Mouse (Mus musculus) layer of hippocampus, adult 2 months (tissue): ENCODE data around the gene Aph1a. TPM values are rescaled to one million over a fixed set of nuclear protein-coding genes. Genes with fewer than 3 reads are reported as not detected.

Source experiments
- DNase-seq, 2 experiments: peaks; one replicate each; pipeline ENCODE4 v3.0.0; 2022; ENCODE audit warnings: low spot score in 2 of 2
- H3K27ac ChIP-seq: fragments of 200-600 bp; 2 replicates; pipeline ENCODE4 v1.8.1; 2022
- H3K4me3 ChIP-seq: fragments of 200-600 bp; 2 replicates; pipeline ENCODE4 v1.8.1; 2022; ENCODE audit warnings: mild to moderate bottlenecking
- CTCF ChIP-seq: fragments of 200-600 bp; conservative IDR thresholded peaks from 2 replicates; pipeline ENCODE4 v1.8.1; 2022; ENCODE audit warnings: antibody characterized with exemption, mild to moderate bottlenecking, moderate library complexity
- total RNA-seq, 2 experiments: library from RNA; stranded (reverse); gene quantifications; 2 replicates each; pipeline ENCODE4 v1.2.3; 2021

The Aph1a gene
- total RNA-seq, 2 experiments from 2014 or later: 69.0 to 79.8 TPM

GRCm38 (mm10) chr3:95867408-95867807, 26.4 kb upstream of the Aph1a start:
- DNase-seq: no peak
- no peak for TF ChIP-seq CTCF
- no peak overlapping the region for H3K27ac ChIP-seq
- H3K4me3 ChIP-seq: no peak overlapping the region

- no peak for TF ChIP-seq CTCF
- Histone ChIP-seq H3K27ac (peak overlapping the region; percentile 88), H3K4me3 (peak overlapping the region; percentile 75)
- no peak for DNase-seq
Observed at GRCm38 (mm10) chr3:95870976-95871375, 22.8 kb upstream of the Aph1a start.

GRCm38 (mm10) chr3:95871392-95871867, 22.3 kb upstream of the Aph1a start, which contains the start of gene Mrps21:
Mrps21 (minus strand) TSS chr3:95871519.
- H3K27ac ChIP-seq: peak within 1 kb of the TSS; percentile 88
- peak; percentile 81 to 86 for DNase-seq

GRCm38 (mm10) chr3:95872048-95872447, 21.7 kb upstream of the Aph1a start:
- no peak for TF ChIP-seq CTCF
- Histone ChIP-seq H3K27ac (peak overlapping the region; percentile 88), H3K4me3 (peak overlapping the region; percentile 75)
- no peak for DNase-seq

More at GRCm38 (mm10) chr3:95871392-95871867, 22.3 kb upstream of the Aph1a start, which contains the start of gene Mrps21:
- peak within 1 kb of the TSS; percentile 75 for H3K4me3 ChIP-seq
- no peak; the same call in 1 of the 2 replicates for TF ChIP-seq CTCF

GRCm38 (mm10) chr3:95879063-95879462, 14.7 kb upstream of the Aph1a start:
- Histone ChIP-seq H3K4me3 (no peak overlapping the region), H3K27ac (no peak overlapping the region)
- no peak for DNase-seq
- TF ChIP-seq CTCF: no peak

- peak within 1 kb of the TSS; percentile 86 for H3K4me3 ChIP-seq
- DNase-seq: peak; percentile 94 to 98
- H3K27ac ChIP-seq: peak within 1 kb of the TSS; percentile 91
- no peak for TF ChIP-seq CTCF
Observed at GRCm38 (mm10) chr3:95881979-95882815, 11.6 kb upstream of the Aph1a start, which contains the start of gene Ciart. Ciart (minus strand) TSS chr3:95882251.

- Histone ChIP-seq H3K4me3 (peak overlapping the region; percentile 86), H3K27ac (peak overlapping the region; percentile 89)
- TF ChIP-seq CTCF: peak; percentile 78
- peak; percentile 71 to 73 for DNase-seq
Observed at GRCm38 (mm10) chr3:95882816-95883425, 10.8 kb upstream of the Aph1a start.

GRCm38 (mm10) chr3:95884400-95884799, 9.4 kb upstream of the Aph1a start:
- DNase-seq: no peak
- TF ChIP-seq CTCF: no peak
- no peak overlapping the region for H3K27ac ChIP-seq
- no peak overlapping the region for H3K4me3 ChIP-seq

GRCm38 (mm10) chr3:95887596-95887995, 6.2 kb upstream of the Aph1a start:
- no peak for DNase-seq
- Histone ChIP-seq H3K4me3 (no peak overlapping the region), H3K27ac (no peak overlapping the region)
- no peak for TF ChIP-seq CTCF

GRCm38 (mm10) chr3:95889664-95890063, 4.1 kb upstream of the Aph1a start:
- Histone ChIP-seq H3K27ac (no peak overlapping the region), H3K4me3 (no peak overlapping the region)
- DNase-seq: no peak
- TF ChIP-seq CTCF: no peak

GRCm38 (mm10) chr3:95891211-95892065, 2.3 kb upstream of the Aph1a start, which contains the start of gene BC028528:
BC028528 (minus strand) TSS chr3:95892005.
- no peak for TF ChIP-seq CTCF
- H3K4me3 ChIP-seq: peak within 1 kb of the TSS; percentile 33
- DNase-seq: no peak
- peak within 1 kb of the TSS; percentile 70 for H3K27ac ChIP-seq
